Mouse (Mus musculus): ENCODE results near the gene Gm7029. TPM values are rescaled to one million over a fixed set of nuclear protein-coding genes. Genes with fewer than 3 reads are reported as not detected.
"Not testable (repeated sequence)": the region's sequence is repeated elsewhere in the genome, so short reads cannot be mapped to it uniquely, and the experiment has no call there.

Gene Gm7029
- polyA plus RNA-seq, 1 experiment from 2014 or later = not detected

- H3K9me3 ChIP-seq; H3K4me3 ChIP-seq; H3K27me3 ChIP-seq (ENCODE audit: poor library complexity, severe bottlenecking); H3K4me1 ChIP-seq; H3K36me3 ChIP-seq (replicated peaks); DNase-seq (ENCODE audit: extremely low spot score, low spot score); H3K27ac ChIP-seq: not testable (repeated sequence)
- 89% methylated on average over 4 of the region's 4 CpGs for WGBS
These were observed 24.6 kb downstream of the Gm7029 start for GRCm38 (mm10) chr17:33898193-33898592.

DNA sequence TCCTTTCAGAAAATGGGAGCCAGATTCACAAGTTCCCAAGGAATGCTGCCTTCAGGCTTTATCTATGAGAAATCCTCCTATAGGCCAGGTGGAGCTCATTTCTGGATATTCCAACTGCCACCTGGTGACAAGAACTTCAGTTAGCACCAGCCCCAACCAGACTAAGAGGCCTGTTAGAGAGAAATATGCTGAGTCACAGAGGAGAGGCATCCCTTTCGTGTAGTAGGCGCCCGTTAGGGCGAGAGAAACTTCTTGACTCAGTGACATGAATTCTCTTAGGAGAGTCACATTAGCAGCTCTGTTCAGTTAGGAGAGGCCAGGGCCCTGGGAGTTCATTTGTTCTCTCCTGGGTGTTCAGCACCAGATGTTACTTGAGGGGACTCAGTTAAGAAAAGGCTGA is 26.0 kb downstream of the Gm7029 start:
- no peaks in the 10 kb centered on the region for H3K27me3 ChIP-seq (ENCODE audit: poor library complexity, severe bottlenecking)
- H3K4me1 ChIP-seq = peaks cover 4% of the 10 kb centered on the region
- no peaks in the 10 kb centered on the region for H3K9me3 ChIP-seq
- H3K27ac ChIP-seq = no peak overlapping the region
- 86% methylated on average over 4 of the region's 4 CpGs for WGBS
- DNase-seq (ENCODE audit: extremely low spot score, low spot score) = no peak
- H3K4me3 ChIP-seq = no peak overlapping the region
- no peaks in the 10 kb centered on the region for H3K36me3 ChIP-seq (replicated peaks)

DNA sequence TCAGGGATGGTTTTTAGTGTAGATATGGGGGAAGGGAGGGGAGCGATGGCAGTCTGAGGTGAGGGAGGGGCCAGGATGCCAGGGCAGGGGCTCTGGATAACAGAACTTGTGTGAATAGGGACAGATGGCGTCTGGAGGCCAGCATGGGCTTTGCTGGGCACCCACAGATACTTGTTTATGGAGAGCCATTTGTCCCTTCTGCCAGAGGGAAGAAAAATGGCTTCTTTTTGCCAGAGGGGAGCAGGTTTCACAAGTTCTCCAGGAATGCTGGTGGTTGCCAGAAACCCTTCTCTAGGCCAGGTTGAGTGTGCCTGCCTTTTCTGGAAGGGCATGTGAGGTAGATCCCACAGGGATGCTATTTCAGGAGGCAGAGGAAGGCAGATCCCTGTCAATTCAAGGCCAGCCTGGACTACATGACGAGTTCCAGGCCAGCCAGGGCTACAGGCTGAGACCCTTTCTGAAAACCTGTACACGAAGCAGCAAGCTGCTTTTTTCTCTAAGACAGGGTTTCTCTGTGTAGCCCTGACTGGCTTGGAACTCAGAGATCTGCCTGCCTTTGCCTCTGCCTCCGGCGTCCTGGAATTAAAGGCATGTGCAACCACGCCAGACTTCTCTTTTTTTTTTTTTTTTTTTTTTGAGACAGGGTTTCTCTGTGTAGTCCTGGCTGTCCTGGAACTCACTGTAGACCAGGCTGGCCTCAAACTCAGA is 26.8 kb downstream of the Gm7029 start:
- H3K27me3 ChIP-seq (ENCODE audit: poor library complexity, severe bottlenecking) = no peaks in the 10 kb centered on the region
- no peak overlapping the region for H3K27ac ChIP-seq
- no peak overlapping the region for H3K4me3 ChIP-seq
- 81% methylated on average over 7 of the region's 7 CpGs for WGBS
- H3K9me3 ChIP-seq = no peaks in the 10 kb centered on the region
- no peaks in the 10 kb centered on the region for H3K36me3 ChIP-seq (replicated peaks)
- peaks cover 9% of the 10 kb centered on the region for H3K4me1 ChIP-seq
- no peak for DNase-seq (ENCODE audit: extremely low spot score, low spot score)

DNA sequence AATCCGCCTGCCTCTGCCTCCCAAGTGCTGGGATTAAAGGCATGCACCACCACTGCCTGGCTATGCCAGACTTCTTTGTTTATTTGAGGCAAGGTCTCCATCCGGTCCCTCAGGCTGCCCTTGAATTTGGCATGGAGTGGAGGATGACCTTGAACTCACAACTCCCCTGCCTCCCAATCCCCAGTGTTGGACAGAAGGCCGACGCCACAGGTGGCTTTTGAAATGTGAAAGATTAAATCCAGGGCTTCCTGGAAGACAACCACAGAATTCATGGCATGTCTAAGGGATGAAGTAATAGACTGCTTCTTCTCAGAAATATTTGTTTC is 27.3 kb downstream of the Gm7029 start:
- Histone ChIP-seq H3K36me3 (replicated peaks) (no peaks in the 10 kb centered on the region), H3K4me1 (peaks cover 9% of the 10 kb centered on the region), H3K4me3 (no peak overlapping the region), H3K27ac (no peak overlapping the region), H3K9me3 (no peaks in the 10 kb centered on the region), H3K27me3 (ENCODE audit: poor library complexity, severe bottlenecking) (no peaks in the 10 kb centered on the region)
- WGBS = 86% methylated on average over 4 of the region's 4 CpGs
- DNase-seq (ENCODE audit: extremely low spot score, low spot score) = no peak

DNA sequence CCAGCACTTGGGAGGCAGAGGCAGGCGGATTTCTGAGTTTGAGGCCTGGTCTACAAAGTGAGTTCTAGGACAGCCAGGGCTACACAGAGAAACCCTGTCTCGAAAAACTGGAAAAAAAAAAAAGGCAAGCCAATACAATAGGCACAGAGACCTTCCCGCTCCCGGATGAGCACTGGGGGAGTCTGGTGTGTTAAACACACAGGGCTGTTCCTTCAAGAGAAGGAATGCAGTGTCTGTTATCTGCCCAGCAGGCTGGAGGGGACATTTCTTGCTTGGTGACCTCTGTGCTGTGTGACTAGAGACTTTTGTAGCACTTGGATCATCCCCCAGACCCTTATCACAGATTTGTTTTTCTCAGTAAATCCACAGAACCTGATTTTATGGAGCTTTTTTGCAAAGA is 28.0 kb downstream of the Gm7029 start:
- 81% methylated on average over 4 of the region's 4 CpGs for WGBS
- Histone ChIP-seq H3K36me3 (replicated peaks) (no peaks in the 10 kb centered on the region), H3K4me3 (no peak overlapping the region), H3K9me3 (no peaks in the 10 kb centered on the region), H3K4me1 (peaks cover 9% of the 10 kb centered on the region), H3K27ac (no peak overlapping the region), H3K27me3 (ENCODE audit: poor library complexity, severe bottlenecking) (no peaks in the 10 kb centered on the region)
- no peak for DNase-seq (ENCODE audit: extremely low spot score, low spot score)

GRCm38 (mm10) chr17:33902079-33902478 is 28.4 kb downstream of the Gm7029 start:
- no peak for DNase-seq (ENCODE audit: extremely low spot score, low spot score)
- Histone ChIP-seq H3K4me3 (no peak overlapping the region), H3K27ac (no peak overlapping the region), H3K9me3 (no peaks in the 10 kb centered on the region), H3K36me3 (replicated peaks) (no peaks in the 10 kb centered on the region), H3K4me1 (peaks cover 9% of the 10 kb centered on the region), H3K27me3 (ENCODE audit: poor library complexity, severe bottlenecking) (no peaks in the 10 kb centered on the region)
- WGBS = 90% methylated on average over 4 of the region's 4 CpGs

DNA sequence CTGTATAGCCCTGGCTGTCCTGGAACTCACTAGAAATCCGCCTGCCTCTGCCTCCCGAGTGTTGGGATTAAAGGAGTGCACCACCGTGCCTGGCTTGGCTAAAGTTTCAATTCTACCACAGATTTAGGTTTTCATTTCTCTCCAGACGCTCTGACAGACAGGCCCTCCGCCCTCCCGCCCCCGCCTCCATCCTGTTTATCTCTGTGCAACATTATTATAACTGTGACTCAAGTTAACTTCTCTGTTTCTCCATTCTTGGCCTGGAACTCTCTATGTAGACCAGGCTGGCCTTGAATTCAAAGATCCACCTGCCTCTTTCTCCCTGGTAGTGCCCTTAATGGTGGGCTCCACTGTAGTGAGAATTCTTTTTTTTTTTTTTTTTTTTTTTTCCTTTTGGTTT is 28.9 kb downstream of the Gm7029 start:
- H3K27me3 ChIP-seq (ENCODE audit: poor library complexity, severe bottlenecking) = no peaks in the 10 kb centered on the region
- no peak overlapping the region for H3K4me3 ChIP-seq
- DNase-seq (ENCODE audit: extremely low spot score, low spot score) = no peak
- peaks cover 9% of the 10 kb centered on the region for H3K4me1 ChIP-seq
- no peaks in the 10 kb centered on the region for H3K36me3 ChIP-seq (replicated peaks)
- H3K27ac ChIP-seq = no peak overlapping the region
- no peaks in the 10 kb centered on the region for H3K9me3 ChIP-seq
- 91% methylated on average over 7 of the region's 7 CpGs for WGBS

DNA sequence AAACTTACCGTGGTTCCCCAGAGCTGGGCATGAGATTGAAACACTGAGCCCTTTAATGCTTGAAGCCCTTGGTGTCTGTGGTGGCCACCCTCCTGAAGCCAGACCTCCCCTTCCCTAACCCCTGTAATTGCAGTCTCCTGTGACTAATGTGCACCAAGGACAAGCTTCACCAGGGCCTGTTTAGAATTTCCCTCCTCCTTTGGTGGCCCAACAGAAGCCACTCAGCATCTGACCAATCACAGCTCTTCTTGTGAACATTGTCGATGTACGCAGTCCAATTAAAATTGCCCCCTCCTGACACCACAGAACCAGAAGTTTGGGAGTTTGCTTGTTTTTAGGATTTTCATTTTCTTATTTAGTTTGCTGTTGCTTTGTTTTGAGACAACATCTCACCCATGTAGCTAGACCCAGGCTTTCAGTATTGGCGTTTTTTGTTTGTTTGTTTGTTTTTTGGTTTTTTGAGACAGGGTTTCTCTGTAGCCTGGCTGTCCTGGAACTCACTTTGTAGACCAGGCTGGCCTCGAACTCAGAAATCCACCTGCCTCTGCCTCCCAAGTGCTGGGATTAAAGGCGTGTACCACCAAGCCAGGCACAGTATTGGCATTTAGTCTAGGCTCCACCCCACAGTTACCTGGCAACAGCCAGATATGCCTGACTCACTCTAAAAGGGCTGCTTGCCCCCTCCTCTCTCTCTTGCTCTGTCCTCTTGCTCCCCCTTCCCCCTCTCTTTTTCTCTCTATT is 30.4 kb downstream of the Gm7029 start:
- H3K4me1 ChIP-seq = peaks cover 24% of the 10 kb centered on the region
- H3K9me3 ChIP-seq; H3K4me3 ChIP-seq; H3K27ac ChIP-seq; H3K27me3 ChIP-seq (ENCODE audit: poor library complexity, severe bottlenecking); DNase-seq (ENCODE audit: extremely low spot score, low spot score); H3K36me3 ChIP-seq (replicated peaks): not testable (repeated sequence)
- 77% methylated on average over 6 of the region's 6 CpGs for WGBS

GRCm38 (mm10) chr17:33904835-33905234 is 31.2 kb downstream of the Gm7029 start, which contains the start of gene Platr17:
TSS of gene Platr17 (plus strand) at chr17:33905135.
- H3K27ac ChIP-seq; H3K27me3 ChIP-seq (ENCODE audit: poor library complexity, severe bottlenecking); DNase-seq (ENCODE audit: extremely low spot score, low spot score); H3K4me3 ChIP-seq; H3K36me3 ChIP-seq (replicated peaks); H3K9me3 ChIP-seq: not testable (repeated sequence)
- WGBS = 34% methylated on average over 4 of the region's 4 CpGs
- peaks cover 28% of the 10 kb centered on the region for H3K4me1 ChIP-seq

DNA sequence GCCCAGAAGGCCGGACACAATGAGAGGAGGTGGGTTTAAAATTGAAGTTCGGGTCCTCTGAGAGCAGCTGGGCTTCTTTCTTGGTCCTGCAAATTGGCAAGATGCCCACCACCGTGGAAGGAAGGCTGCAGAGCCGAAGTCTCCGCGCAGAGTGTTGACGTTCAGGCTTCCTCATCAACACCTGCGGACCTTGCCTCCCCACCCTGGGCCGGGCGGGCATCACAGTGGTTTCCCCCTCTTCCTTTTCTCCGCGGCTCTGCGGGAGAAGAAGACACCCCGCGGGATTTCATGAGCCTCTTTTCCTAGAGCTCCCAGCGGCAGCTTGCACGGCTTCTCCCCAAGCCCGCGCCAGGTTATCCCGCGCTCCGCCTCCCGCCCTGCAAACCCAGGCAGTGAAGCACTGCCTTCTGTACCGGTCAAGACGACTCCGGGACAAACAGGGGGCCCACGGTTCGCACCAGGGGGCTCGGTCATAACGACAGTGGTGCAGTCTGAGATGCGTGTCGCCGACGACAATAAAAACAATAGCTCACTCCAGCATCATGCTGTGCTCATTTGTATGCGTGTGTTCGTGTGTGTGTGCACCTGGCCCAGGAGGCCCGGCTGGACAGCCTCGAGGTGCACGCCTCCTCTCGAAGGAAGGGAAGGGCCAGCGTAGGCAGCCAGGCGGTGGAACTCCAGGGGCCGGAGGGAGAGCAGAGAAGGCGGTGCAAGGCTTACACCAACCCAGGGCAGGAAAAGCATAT is 34.9 kb downstream of the Gm7029 start:
- no peaks in the 10 kb centered on the region for H3K27me3 ChIP-seq (ENCODE audit: poor library complexity, severe bottlenecking)
- H3K4me1 ChIP-seq = peaks cover 53% of the 10 kb centered on the region
- H3K27ac ChIP-seq = peak overlapping the region; percentile 94
- H3K36me3 ChIP-seq (replicated peaks) = peaks cover 32% of the 10 kb centered on the region
- WGBS = 1% methylated on average over 44 of the region's 44 CpGs
- peak overlapping the region; percentile 95 for H3K4me3 ChIP-seq
- DNase-seq (ENCODE audit: extremely low spot score, low spot score) = no peak
- no peaks in the 10 kb centered on the region for H3K9me3 ChIP-seq

- Histone ChIP-seq H3K9me3 (no peaks in the 10 kb centered on the region), H3K36me3 (replicated peaks) (peaks cover 40% of the 10 kb centered on the region), H3K4me1 (peaks cover 56% of the 10 kb centered on the region), H3K4me3 (peak within 1 kb of the TSS; percentile 95), H3K27ac (peak within 1 kb of the TSS; percentile 94), H3K27me3 (ENCODE audit: poor library complexity, severe bottlenecking) (no peaks in the 10 kb centered on the region)
- WGBS = under 1% methylated on average over 68 of the region's 68 CpGs
- DNase-seq (ENCODE audit: extremely low spot score, low spot score) = peak; percentile 99
These were observed 35.6 kb downstream of the Gm7029 start, which contains the start of gene Daxx for GRCm38 (mm10) chr17:33909077-33909868. TSS of gene Daxx (plus strand) at chr17:33909414.

GRCm38 (mm10) chr17:33909869-33910250 is 36.2 kb downstream of the Gm7029 start:
- H3K9me3 ChIP-seq = no peaks in the 10 kb centered on the region
- no peak for DNase-seq (ENCODE audit: extremely low spot score, low spot score)
- peak overlapping the region; percentile 95 for H3K4me3 ChIP-seq
- H3K4me1 ChIP-seq = peaks cover 59% of the 10 kb centered on the region
- peak overlapping the region; percentile 94 for H3K27ac ChIP-seq
- peaks cover 45% of the 10 kb centered on the region for H3K36me3 ChIP-seq (replicated peaks)
- H3K27me3 ChIP-seq (ENCODE audit: poor library complexity, severe bottlenecking) = no peaks in the 10 kb centered on the region
- WGBS = 2% methylated on average over 14 of the region's 14 CpGs
